Mouse (Mus musculus) right cerebral cortex, postnatal 14 days (tissue): ENCODE measurements around the gene Sirt6.
"Not testable (repeated sequence)": the region's sequence is repeated elsewhere in the genome, so short reads cannot be mapped to it uniquely, and the experiment has no call there.

Experiments used
- DNase-seq: peaks from one replicate; pipeline ENCODE4 v3.0.0; 2022

Gene Sirt6

GRCm38 (mm10) chr10:81626994-81627835 lies at the start of gene Sirt6:
TSS of gene Sirt6 (minus strand) at chr10:81627797.
- DNase-seq, result peak; percentile 90

GRCm38 (mm10) chr10:81656174-81656573 lies 28.6 kb upstream of the Sirt6 start:
- DNase-seq, result no peak

GRCm38 (mm10) chr10:81655178-81655577 lies 27.6 kb upstream of the Sirt6 start:
- no peak for DNase-seq

GRCm38 (mm10) chr10:81648803-81649775 lies 21.5 kb upstream of the Sirt6 start, which contains the start of gene Gm10778:
TSS of gene Gm10778 (plus strand) at chr10:81649059.
- DNase-seq, result peak; percentile 79

- DNase-seq, result no peak
Measured at GRCm38 (mm10) chr10:81646015-81646555, 18.5 kb upstream of the Sirt6 start.

GRCm38 (mm10) chr10:81645391-81645790 lies 17.8 kb upstream of the Sirt6 start:
- no peak for DNase-seq

- DNase-seq, result no peak
Measured at GRCm38 (mm10) chr10:81644716-81645115, 17.1 kb upstream of the Sirt6 start.

- DNase-seq, result no peak
Measured at GRCm38 (mm10) chr10:81644162-81644561, 16.6 kb upstream of the Sirt6 start.

- peak; percentile 96 for DNase-seq
Measured at GRCm38 (mm10) chr10:81643449-81644055, 16.0 kb upstream of the Sirt6 start.

GRCm38 (mm10) chr10:81642648-81643448 lies 15.3 kb upstream of the Sirt6 start:
- DNase-seq, result no peak

- DNase-seq, result no peak
Measured at GRCm38 (mm10) chr10:81641978-81642647, 14.5 kb upstream of the Sirt6 start.

GRCm38 (mm10) chr10:81641566-81641965 lies 14.0 kb upstream of the Sirt6 start:
- no peak for DNase-seq

GRCm38 (mm10) chr10:81640825-81641224 lies 13.2 kb upstream of the Sirt6 start:
- DNase-seq, result not testable (repeated sequence)

GRCm38 (mm10) chr10:81638101-81638500 lies 10.5 kb upstream of the Sirt6 start:
- no peak for DNase-seq

GRCm38 (mm10) chr10:81636338-81636737 lies 8.7 kb upstream of the Sirt6 start:
- no peak for DNase-seq

GRCm38 (mm10) chr10:81633253-81634099 lies 5.9 kb upstream of the Sirt6 start:
- peak; percentile 82 for DNase-seq

- DNase-seq, result no peak
Measured at GRCm38 (mm10) chr10:81628390-81628789, 793 bp upstream of the Sirt6 start, which contains the start of gene Ankrd24. TSS of gene Ankrd24 (plus strand) at chr10:81628540.

- no peak for DNase-seq
Measured at GRCm38 (mm10) chr10:81627836-81628220, 231 bp upstream of the Sirt6 start.

GRCm38 (mm10) chr10:81626101-81626993 lies 1.2 kb downstream of the Sirt6 start:
- no peak for DNase-seq
